Mouse (Mus musculus) liver, embryonic 14.5 days (tissue): ENCODE measurements around the gene Plcb1.

Experiments
- CTCF ChIP-seq: IDR thresholded peaks from 2 replicates; pipeline ENCODE4 v1.5.1; 2016; ENCODE audit warnings: antibody characterized with exemption, low read depth, control low read depth
- EP300 ChIP-seq: IDR thresholded peaks from 2 replicates; pipeline ENCODE4 v1.6.1; 2016; ENCODE audit warnings: antibody characterized with exemption, low read depth

DNA sequence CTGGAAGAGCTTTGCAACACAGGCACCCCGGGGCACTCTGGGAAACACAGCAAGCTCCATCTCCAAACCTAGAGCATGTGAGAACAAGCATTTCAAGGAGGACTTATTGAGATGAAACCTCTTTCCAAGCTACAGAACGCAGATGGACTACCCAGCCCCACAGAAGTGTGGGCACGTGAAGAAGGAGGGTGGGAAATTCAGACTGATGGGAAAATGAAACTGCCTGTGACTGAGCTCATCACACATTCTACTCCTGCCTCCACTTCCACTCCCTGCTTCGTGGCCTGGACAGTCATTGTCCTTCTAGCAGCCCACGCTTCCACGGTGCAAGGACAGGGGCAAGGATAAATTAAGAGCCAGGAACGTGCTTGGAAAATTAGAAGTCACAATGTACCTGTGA lies 370.2 kb downstream of the Plcb1 start:
- TF ChIP-seq EP300 (no peak), CTCF (no peak)
